Mouse (Mus musculus): ENCODE data around the gene Psmd12.
"Not testable (repeated sequence)": the region's sequence is repeated elsewhere in the genome, so short reads cannot be mapped to it uniquely, and the experiment has no call there.

Psmd12 gene

DNA sequence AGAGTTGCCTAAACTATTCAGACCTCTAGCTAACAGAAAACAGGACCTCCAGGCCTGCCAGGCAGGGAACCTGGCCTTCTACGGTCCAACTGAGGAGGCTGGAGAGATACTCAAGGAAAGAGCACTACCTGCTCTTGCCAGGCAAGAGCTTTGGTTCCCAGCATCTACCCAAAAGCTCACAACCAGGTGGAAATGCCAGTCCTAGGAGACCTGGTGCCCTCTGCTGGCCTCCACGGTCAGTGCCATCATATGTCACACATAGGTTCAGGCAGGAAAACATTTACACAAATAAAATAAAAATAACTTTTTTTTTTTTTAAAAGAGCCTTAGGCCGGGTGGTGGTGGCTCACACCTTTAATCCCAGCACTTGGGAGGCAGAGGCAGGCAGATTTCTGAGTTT, 16.8 kb upstream of the Psmd12 start:
- no peak for DNase-seq (ENCODE audit: low spot score)

GRCm38 (mm10) chr11:107463251-107463681, 16.0 kb upstream of the Psmd12 start:
- DNase-seq (ENCODE audit: low spot score), result no peak

DNA sequence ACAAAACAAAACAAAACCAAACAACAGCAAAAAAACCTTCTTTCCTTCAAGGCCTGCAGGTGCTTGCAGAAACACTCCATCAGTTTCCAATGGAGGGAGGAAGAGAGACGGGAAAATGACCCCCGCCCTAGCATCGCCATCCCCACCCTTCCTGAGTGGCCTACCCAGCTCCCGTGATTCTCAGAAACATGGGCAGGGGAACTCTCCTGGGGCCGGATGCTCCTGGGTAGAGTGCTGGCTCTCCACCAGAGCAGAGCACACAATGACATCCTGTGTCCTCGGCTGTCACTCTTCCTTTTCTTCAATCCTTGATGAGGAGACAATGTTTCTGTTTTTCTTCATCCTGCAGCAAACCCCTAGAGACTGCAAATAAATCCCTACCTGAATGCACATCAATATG, 15.1 kb upstream of the Psmd12 start:
- DNase-seq (ENCODE audit: low spot score), result no peak

DNA sequence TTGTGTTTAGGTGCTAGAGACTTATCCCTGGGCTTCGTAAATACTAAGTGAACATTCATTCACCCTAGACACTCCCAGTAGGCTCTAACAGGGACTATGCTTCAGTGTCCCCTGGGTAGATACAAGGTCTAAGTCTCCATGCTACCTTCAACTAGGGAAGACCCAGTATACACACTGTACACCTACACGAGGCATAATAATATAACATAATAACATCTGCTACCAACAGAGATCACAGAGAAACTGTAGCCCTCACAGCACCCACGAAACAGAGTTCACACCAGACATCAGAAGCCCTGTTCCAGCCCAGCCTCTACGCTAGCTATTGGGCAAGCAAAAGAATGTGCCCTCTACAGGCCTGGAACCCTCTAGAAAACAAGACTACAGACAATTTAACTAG, 14.2 kb upstream of the Psmd12 start:
- DNase-seq (ENCODE audit: low spot score), result no peak

- DNase-seq (ENCODE audit: low spot score), result no peak
Observed at GRCm38 (mm10) chr11:107465969-107466368, 13.3 kb upstream of the Psmd12 start.

GRCm38 (mm10) chr11:107466611-107467391, 12.5 kb upstream of the Psmd12 start:
- no peak for DNase-seq (ENCODE audit: low spot score)

DNA sequence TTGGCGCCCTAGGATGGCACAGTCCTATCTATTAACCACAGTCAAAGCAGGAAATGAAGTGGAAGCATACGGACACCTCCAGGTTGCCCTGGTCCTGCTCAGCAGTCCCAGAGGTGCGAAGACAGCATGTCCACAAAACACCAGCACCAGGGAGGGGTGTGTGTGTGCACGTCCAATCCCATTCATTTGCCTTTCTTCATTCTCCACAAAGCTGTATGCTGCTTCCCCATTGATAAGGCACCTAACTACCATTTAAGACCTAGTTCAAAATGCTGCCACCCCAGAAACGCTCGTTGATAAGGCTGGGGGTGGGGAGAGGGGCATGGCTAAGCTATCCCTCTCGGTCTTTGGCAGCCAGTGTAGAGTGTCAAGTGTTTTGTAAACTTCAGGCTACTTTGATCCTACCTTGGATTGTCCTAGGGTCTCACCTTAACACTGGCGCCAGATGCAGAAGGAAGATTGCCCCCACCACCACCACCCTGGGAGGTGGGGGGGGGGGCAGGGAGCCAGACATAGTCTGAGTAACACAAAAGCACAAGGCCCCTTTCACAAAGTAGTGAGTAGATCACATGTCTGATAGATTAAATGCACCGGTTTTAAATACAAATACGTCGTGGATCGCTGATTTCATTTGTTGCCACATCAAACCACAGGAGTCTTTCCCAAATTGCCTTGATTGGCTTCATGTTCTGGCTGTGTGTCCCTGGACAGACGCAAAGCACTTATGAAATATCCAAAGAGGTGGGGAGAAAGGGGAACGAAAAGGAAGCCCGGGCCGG, 10.8 kb upstream of the Psmd12 start:
- no peak for DNase-seq (ENCODE audit: low spot score)

GRCm38 (mm10) chr11:107469031-107469522, 10.2 kb upstream of the Psmd12 start:
- DNase-seq (ENCODE audit: low spot score), result peak; percentile 86

DNA sequence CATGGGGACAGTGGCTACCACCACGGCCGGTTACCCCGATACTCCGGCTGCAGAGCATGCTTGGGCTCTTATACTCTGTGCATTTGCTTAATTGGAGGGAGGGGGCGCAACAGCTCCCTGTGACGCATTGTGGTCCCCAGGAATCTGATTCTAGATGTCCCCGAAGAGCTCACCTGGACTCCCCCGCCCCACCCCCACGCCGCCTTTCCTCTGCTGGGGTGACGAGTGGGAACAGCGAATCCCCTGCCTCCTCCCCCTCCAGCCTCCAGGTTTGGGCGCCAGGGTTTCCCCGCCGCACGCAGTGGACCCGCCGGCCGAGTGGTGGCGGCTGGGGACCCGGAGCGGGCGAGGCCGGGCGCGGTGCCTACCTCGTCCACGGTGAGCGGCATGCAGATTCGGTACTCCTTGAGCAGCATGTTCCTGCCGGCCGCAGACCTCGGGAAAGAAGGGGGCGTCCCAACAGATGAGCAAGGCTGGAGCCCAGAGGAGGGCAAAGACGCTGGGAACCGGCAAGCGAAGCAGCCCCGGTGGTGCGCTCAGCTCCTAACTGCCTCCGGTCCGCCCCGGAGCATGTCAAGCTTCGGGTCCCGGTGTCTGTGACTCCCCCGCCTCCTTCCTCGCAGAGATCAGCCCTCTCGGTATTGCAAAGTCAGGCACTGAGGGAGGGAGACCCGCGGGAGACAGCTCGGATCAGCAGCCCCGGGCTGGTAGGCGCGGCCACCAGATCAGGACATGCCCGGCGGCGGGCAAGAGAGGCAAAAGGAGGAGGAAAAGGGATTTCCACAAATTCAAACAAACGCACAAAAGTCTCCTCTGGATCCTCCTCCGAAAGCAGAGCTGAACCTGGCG, 9.5 kb upstream of the Psmd12 start:
- DNase-seq (ENCODE audit: low spot score), result peak; percentile 60

DNA sequence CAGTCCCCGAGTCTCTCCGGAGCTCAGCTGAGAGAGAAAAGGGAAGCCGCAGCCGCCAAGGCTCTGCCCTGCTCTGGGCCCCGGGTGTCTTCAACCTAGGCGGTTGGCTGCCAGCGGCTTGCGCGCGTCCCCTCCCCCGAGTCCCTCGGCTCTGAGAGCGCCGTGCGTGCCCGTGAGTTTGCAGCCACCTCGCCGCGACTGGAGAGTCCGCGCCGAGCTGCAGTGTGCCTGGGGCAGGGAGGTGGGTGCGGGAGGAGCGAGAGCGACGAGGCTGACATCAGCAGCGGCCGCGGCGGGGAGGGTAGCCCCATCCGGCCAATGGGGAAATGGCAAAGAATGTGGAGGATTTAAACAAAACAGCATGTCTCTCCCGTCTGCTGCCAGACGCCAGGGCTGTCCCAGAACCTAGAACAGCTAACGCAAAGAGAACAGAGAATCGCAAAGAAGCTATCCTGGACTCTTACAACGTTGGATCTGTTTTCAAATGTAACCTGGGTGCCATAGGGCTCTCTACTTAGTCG, 8.7 kb upstream of the Psmd12 start, which contains the start of gene Pitpnc1:
Gene Pitpnc1 (minus strand): TSS at position 179 of the 521 bp plus-strand sequence.
- peak; percentile 96 for DNase-seq (ENCODE audit: low spot score)

DNA sequence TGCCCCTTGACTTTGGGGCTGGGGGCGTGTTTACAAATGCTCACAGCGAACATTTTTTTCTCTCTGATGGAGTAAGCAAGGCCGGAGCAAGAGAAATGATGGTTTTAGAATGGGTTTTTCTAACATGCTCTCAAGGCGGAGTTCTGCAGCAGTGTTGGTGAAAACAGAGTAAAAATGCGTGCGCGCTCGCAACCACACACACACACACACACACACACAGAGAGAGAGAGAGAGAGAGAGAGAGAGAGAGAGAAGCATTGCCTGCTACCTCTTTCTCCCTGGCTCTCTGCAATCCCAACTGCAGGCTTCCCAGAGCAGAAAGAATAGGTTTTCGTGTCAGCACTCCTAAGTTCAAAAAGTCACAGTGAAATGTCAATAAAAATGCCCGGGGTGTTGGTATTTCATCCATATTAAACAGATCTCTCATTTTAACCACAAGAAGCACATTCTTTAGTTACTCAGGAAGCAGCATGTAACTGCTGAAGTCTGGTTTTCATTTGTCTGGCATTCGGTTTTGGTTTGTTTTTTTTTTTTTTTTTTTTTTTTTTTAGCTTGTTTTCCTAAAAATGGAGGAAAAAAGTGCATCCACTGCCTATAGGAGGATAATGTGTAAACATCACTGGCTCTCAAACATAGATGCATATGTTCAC, 8.1 kb upstream of the Psmd12 start:
- DNase-seq (ENCODE audit: low spot score), result peak; percentile 13

DNA sequence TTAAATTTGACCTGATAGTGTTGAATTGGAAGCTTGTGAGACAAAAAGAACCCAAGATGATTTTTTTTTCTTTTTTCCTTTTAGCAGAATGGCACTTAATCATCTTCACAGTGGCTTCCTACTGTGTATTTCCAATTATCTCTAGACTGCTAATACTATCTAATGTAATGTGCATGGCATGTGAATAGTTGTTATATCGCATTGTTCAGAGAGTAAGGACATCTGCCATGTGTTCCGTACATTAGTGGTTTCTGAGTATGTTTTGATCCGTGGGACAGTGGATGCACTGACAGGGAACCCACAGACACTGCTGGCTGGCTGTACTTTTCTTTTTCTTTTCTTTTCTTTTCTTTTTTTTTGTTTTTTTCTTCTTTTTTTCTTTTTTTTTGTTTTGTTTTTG, 7.0 kb upstream of the Psmd12 start:
- no peak for DNase-seq (ENCODE audit: low spot score)

GRCm38 (mm10) chr11:107473137-107473820, 6.0 kb upstream of the Psmd12 start:
- DNase-seq (ENCODE audit: low spot score), result peak; percentile 93

GRCm38 (mm10) chr11:107479862-107480203, 549 bp downstream of the Psmd12 start:
- no peak for DNase-seq (ENCODE audit: low spot score)

GRCm38 (mm10) chr11:107484341-107484740, 5.1 kb downstream of the Psmd12 start:
- no peak for DNase-seq (ENCODE audit: low spot score)

DNA sequence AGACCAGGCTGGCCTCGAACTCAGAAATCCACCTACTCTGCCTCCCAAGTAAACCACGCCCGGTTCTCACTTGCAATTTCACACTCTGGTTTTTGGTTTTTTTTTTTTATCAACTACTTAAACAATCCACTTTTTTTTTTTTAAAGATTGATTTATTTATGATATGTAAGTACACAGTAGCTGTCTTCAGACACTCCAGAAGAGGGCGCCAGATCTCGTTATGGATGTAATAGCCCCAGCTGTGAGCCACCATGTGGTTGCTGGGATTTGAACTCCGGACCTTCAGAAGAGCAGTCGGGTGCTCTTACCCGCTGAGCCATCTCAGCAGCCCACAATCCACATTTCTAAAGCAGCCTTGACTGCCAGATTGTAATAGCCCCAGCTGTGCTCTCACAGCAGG, 23.5 kb downstream of the Psmd12 start:
- DNase-seq (ENCODE audit: low spot score), result no peak

DNA sequence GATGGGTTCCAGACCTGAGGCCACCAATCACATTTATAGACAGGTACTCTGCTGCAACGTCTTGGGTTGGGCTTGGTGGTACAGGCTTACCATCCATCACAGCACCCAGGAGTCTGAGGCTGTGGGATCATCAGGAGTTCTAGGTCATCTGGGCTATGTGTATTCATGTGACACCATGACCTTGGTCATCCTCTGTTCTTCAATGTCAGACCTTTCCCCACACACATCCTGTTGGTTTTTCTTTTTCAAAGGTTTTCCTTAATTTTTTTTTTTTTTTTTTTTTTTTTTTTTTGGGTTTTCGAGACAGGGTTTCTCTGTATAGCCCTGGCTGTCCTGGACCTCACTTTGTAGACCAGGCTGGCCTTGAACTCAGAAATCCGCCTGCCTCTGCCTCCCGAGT, 25.1 kb downstream of the Psmd12 start:
- DNase-seq (ENCODE audit: low spot score), result not testable (repeated sequence)

DNA sequence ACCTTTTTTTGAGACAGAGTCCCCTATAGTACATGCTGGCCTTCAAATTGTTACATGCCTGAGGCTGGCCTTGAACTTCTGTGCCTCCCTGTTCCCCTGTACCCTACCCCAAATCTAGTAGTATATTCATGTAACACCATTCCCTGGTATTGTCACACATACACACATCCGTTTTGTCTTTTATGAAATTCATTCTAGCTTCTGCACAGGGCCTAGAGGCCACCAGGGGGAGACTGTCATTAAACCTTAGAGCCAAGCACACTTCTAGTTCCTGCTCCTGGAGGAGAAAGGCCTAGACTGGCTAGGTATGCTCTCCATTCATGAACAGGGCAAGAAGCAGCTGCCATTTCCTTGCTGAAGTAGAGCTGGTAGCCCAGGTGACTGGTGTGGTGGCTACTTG, 27.0 kb downstream of the Psmd12 start:
- peak; percentile 43 for DNase-seq (ENCODE audit: low spot score)

- DNase-seq (ENCODE audit: low spot score), result peak; percentile 57
Observed at GRCm38 (mm10) chr11:107509631-107510338, 30.5 kb downstream of the Psmd12 start.
